Mouse (Mus musculus) E14TG2a.4 (cell line): ENCODE data around the gene Net1.

ENCODE experiments used
- CTCF ChIP-seq: conservative IDR thresholded peaks from 2 replicates; pipeline ENCODE4 v1.5.1; 2014; ENCODE audit warnings: low read length
- POU5F1 ChIP-seq: IDR thresholded peaks from 2 replicates; pipeline ENCODE4 v1.6.1; 2014; ENCODE audit warnings: low read length, borderline replicate concordance

GRCm38 (mm10) chr13:3899301-3899700 lies 18.7 kb downstream of the Net1 start:
- no peak for TF ChIP-seq CTCF
- no peak for TF ChIP-seq POU5F1
